Mouse (Mus musculus) limb, embryonic 14.5 days (tissue): ENCODE measurements around the gene Nalcn. TPM values are rescaled to one million over a fixed set of nuclear protein-coding genes. Genes with fewer than 3 reads are reported as not detected.
A peak's percentile ranks its signal among the peaks of the same experiment; 100 is the strongest.

Experiments
- ATAC-seq: fragments of 200-750 bp; cut with Nextera tagmentation; 2 replicates; pipeline ENCODE4 v1.8.0; 2017; ENCODE audit warnings: low read depth, moderate number of reproducible peaks, moderate TSS enrichment; ENCODE audit not compliant: low FRiP score
- DNase-seq: peaks from one replicate; pipeline ENCODE4 v3.0.0-alpha.2; 2015; ENCODE audit warnings: low spot score
- H3K27ac ChIP-seq: fragments of 300-500 bp; sonication (generic); replicated peaks from 2 replicates; pipeline ENCODE4 v1.5.1; 2014; ENCODE audit warnings: low read depth, mild to moderate bottlenecking, low read length, moderate library complexity, mixed read lengths
- H3K27me3 ChIP-seq: fragments of 300-500 bp; sonication (generic); 2 replicates; pipeline ENCODE4 v1.6.1; 2014; ENCODE audit warnings: low read length, mixed read lengths; ENCODE audit not compliant: control insufficient read depth, insufficient read depth
- H3K36me3 ChIP-seq: fragments of 300-500 bp; sonication (generic); 2 replicates; pipeline ENCODE4 v1.6.1; 2014; ENCODE audit warnings: mild to moderate bottlenecking, low read length, moderate library complexity, mixed read lengths; ENCODE audit not compliant: control insufficient read depth, insufficient read depth
- H3K4me1 ChIP-seq: fragments of 300-500 bp; sonication (generic); 2 replicates; pipeline ENCODE4 v1.6.1; 2014; ENCODE audit warnings: antibody characterized with exemption, low read length, mixed read lengths; ENCODE audit not compliant: control insufficient read depth, insufficient read depth
- H3K4me2 ChIP-seq: fragments of 300-500 bp; sonication (generic); replicated peaks from 2 replicates; pipeline ENCODE4 v1.6.1; 2014; ENCODE audit warnings: low read depth, mild to moderate bottlenecking, low read length, moderate library complexity; ENCODE audit not compliant: severe bottlenecking
- H3K4me3 ChIP-seq: fragments of 300-500 bp; sonication (generic); replicated peaks from 2 replicates; pipeline ENCODE4 v1.5.1; 2014; ENCODE audit warnings: low read length
- H3K9ac ChIP-seq: fragments of 300-500 bp; sonication (generic); 2 replicates; pipeline ENCODE4 v1.6.1; 2014; ENCODE audit warnings: mild to moderate bottlenecking, low read depth, low read length, moderate library complexity; ENCODE audit not compliant: severe bottlenecking
- H3K9me3 ChIP-seq: fragments of 300-500 bp; sonication (generic); 2 replicates; pipeline ENCODE4 v1.6.1; 2016; ENCODE audit warnings: low read length; ENCODE audit not compliant: control insufficient read depth
- POLR2A ChIP-seq: fragments of 200-500 bp; IDR thresholded peaks from 2 replicates; pipeline ENCODE4 v1.8.0; 2012; ENCODE audit warnings: inconsistent platforms, mild to moderate bottlenecking, moderate library complexity, borderline replicate concordance; ENCODE audit not compliant: insufficient read depth, insufficient read length; ENCODE audit errors: extremely low read depth
- WGBS: fragments of 180-500 bp; shearing (Covaris S2); extraction: QIAGEN DNeasy Blood & Tissue Kit; methylation state at CpG from one replicate; pipeline ENCODE4 v1.1.7; 2014; 5-methylcytosine and 5-hydroxymethylcytosine counted together
- polyA plus RNA-seq, 2 experiments: library from polyadenylated mRNA; depleted of rRNA in 1 of 2; stranded (reverse) in 1 of 2; unstranded in 1 of 2; fragments of >200 nt; fragmentation: Nextera tagmentation in 1 of 2; extraction: Ambion mirVana in 1 of 2; gene quantifications; 2 replicates each; pipeline versions ENCODE4 v1.2.1 to v1.2.3; 2012 to 2014

Gene Nalcn
- polyA plus RNA-seq, 2 experiments, result 0.87 to 0.95 TPM

GRCm38 (mm10) chr14:123535636-123536035, 91.3 kb downstream of the Nalcn start:
- TF ChIP-seq POLR2A, result no peak
- DNase-seq, result no peak
- H3K4me2 ChIP-seq, result no peak overlapping the region
- no peaks in the 10 kb centered on the region for H3K36me3 ChIP-seq
- H3K4me1 ChIP-seq, result no peaks in the 10 kb centered on the region
- 45% methylated on average over 2 of the region's 2 CpGs for WGBS
- H3K27me3 ChIP-seq, result no peaks in the 10 kb centered on the region
- H3K9ac ChIP-seq, result no peak overlapping the region
- no peak overlapping the region for H3K27ac ChIP-seq
- H3K4me3 ChIP-seq, result no peak overlapping the region
- peak; percentile 70 for ATAC-seq
- no peaks in the 10 kb centered on the region for H3K9me3 ChIP-seq

- no peak for DNase-seq
- 64% methylated on average over 1 of the region's 1 CpGs for WGBS
- no peak for ATAC-seq
These were observed 93.9 kb downstream of the Nalcn start for GRCm38 (mm10) chr14:123533000-123533399.

GRCm38 (mm10) chr14:123531271-123531670, 95.7 kb downstream of the Nalcn start:
- H3K36me3 ChIP-seq, result no peaks in the 10 kb centered on the region
- H3K9me3 ChIP-seq, result no peaks in the 10 kb centered on the region
- no peak for TF ChIP-seq POLR2A
- H3K4me1 ChIP-seq, result no peaks in the 10 kb centered on the region
- ATAC-seq (no peak), DNase-seq (no peak)
- no peak overlapping the region for H3K27ac ChIP-seq
- 23% methylated on average over 1 of the region's 1 CpGs for WGBS
- no peak overlapping the region for H3K9ac ChIP-seq
- H3K4me2 ChIP-seq, result no peak overlapping the region
- no peak overlapping the region for H3K4me3 ChIP-seq
- no peaks in the 10 kb centered on the region for H3K27me3 ChIP-seq

More at GRCm38 (mm10) chr14:123533000-123533399, 93.9 kb downstream of the Nalcn start:
- H3K4me2 ChIP-seq, result no peak overlapping the region
- no peak overlapping the region for H3K27ac ChIP-seq
- no peaks in the 10 kb centered on the region for H3K27me3 ChIP-seq
- H3K4me3 ChIP-seq, result no peak overlapping the region
- H3K4me1 ChIP-seq, result no peaks in the 10 kb centered on the region
- H3K36me3 ChIP-seq, result no peaks in the 10 kb centered on the region
- TF ChIP-seq POLR2A, result no peak
- H3K9ac ChIP-seq, result no peak overlapping the region
- no peaks in the 10 kb centered on the region for H3K9me3 ChIP-seq

GRCm38 (mm10) chr14:123529143-123529542, 97.8 kb downstream of the Nalcn start:
- DNase-seq, result peak; percentile 25
- TF ChIP-seq POLR2A, result no peak
- no peak overlapping the region for H3K9ac ChIP-seq
- H3K4me2 ChIP-seq, result no peak overlapping the region
- no peak overlapping the region for H3K4me3 ChIP-seq
- no peaks in the 10 kb centered on the region for H3K27me3 ChIP-seq
- no peaks in the 10 kb centered on the region for H3K4me1 ChIP-seq
- no peaks in the 10 kb centered on the region for H3K36me3 ChIP-seq
- H3K27ac ChIP-seq, result no peak overlapping the region
- no peak; the same call in 1 of the 2 replicates for ATAC-seq
- H3K9me3 ChIP-seq, result no peaks in the 10 kb centered on the region

- no peaks in the 10 kb centered on the region for H3K36me3 ChIP-seq
- TF ChIP-seq POLR2A, result no peak
- H3K9ac ChIP-seq, result no peak overlapping the region
- H3K4me3 ChIP-seq, result no peak overlapping the region
- WGBS, result 33% methylated on average over 8 of the region's 8 CpGs
- peak; percentile 62 for DNase-seq
- H3K27ac ChIP-seq, result no peak overlapping the region
- peak; percentile 84 for ATAC-seq
- no peaks in the 10 kb centered on the region for H3K4me1 ChIP-seq
- H3K9me3 ChIP-seq, result no peaks in the 10 kb centered on the region
- H3K4me2 ChIP-seq, result no peak overlapping the region
- H3K27me3 ChIP-seq, result no peaks in the 10 kb centered on the region
These were observed 113.4 kb downstream of the Nalcn start for GRCm38 (mm10) chr14:123513376-123514141.

GRCm38 (mm10) chr14:123512923-123513322, 114.0 kb downstream of the Nalcn start:
- TF ChIP-seq POLR2A, result no peak
- DNase-seq, result no peak
- WGBS, result 67% methylated on average over 2 of the region's 2 CpGs
- no peaks in the 10 kb centered on the region for H3K36me3 ChIP-seq
- no peak overlapping the region for H3K4me2 ChIP-seq
- H3K27me3 ChIP-seq, result no peaks in the 10 kb centered on the region
- no peaks in the 10 kb centered on the region for H3K9me3 ChIP-seq
- H3K4me1 ChIP-seq, result no peaks in the 10 kb centered on the region
- H3K27ac ChIP-seq, result no peak overlapping the region
- no peak for ATAC-seq
- H3K4me3 ChIP-seq, result no peak overlapping the region
- no peak overlapping the region for H3K9ac ChIP-seq
